Mouse (Mus musculus) embryonic fibroblast, embryonic 13.5 days (primary cell): ENCODE data around the gene Ube2g2. TPM values are rescaled to one million over a fixed set of nuclear protein-coding genes. Genes with fewer than 3 reads are reported as not detected.

Source experiments
- H3K27ac ChIP-seq: 2 replicates; pipeline ENCODE4 v1.5.1; 2012; ENCODE audit warnings: low read length, control low read depth, inconsistent platforms; ENCODE audit not compliant: insufficient read depth
- H3K4me1 ChIP-seq: 2 replicates; pipeline ENCODE4 v1.6.1; 2011; ENCODE audit warnings: low read length; ENCODE audit not compliant: control insufficient read depth, insufficient read depth
- H3K4me3 ChIP-seq: 2 replicates; pipeline ENCODE4 v1.5.1; 2011; ENCODE audit warnings: mild to moderate bottlenecking, control low read depth, low read length; ENCODE audit not compliant: insufficient read depth
- CTCF ChIP-seq: IDR thresholded peaks from 2 replicates; pipeline ENCODE4 v1.5.1; 2011; ENCODE audit warnings: mild to moderate bottlenecking, control low read depth, low read length, moderate library complexity, borderline replicate concordance; ENCODE audit not compliant: insufficient read depth
- POLR2A ChIP-seq: IDR thresholded peaks from 2 replicates; pipeline ENCODE4 v1.6.1; 2011; ENCODE audit warnings: low read depth, mild to moderate bottlenecking, control low read depth, low read length, moderate library complexity
- polyA plus RNA-seq: library from polyadenylated mRNA; stranded (reverse); fragments of >200 nt; gene quantifications from 2 replicates; pipeline ENCODE4 v1.2.4, GENCODE M21; 2011; ENCODE audit warnings: low read depth; ENCODE audit not compliant: missing spikeins, insufficient read length

Ube2g2 gene
- polyA plus RNA-seq, 1 experiment: 62.1 TPM

GRCm38 (mm10) chr10:77605368-77605767, 16.7 kb upstream of the Ube2g2 start:
- TF ChIP-seq CTCF (no peak), POLR2A (no peak; the same call in 1 of the 2 replicates)
- H3K27ac ChIP-seq: peak overlapping the region; percentile 85
- no peak overlapping the region for H3K4me3 ChIP-seq
- H3K4me1 ChIP-seq: no peaks in the 10 kb centered on the region

- Histone ChIP-seq H3K4me3 (peak within 1 kb of the TSS; percentile 62), H3K4me1 (no peaks in the 10 kb centered on the region), H3K27ac (peak within 1 kb of the TSS; percentile 85)
- 0 out of 2 replicates have a peak, but pooled peaks have one; percentile 10 for TF ChIP-seq CTCF
- peak; percentile 90 for TF ChIP-seq POLR2A
These were observed 15.9 kb upstream of the Ube2g2 start, which contains the start of the genes Sumo3 and Gm49325 for GRCm38 (mm10) chr10:77605908-77606826. Sumo3 (plus strand) TSS chr10:77606097. Gm49325 (plus strand) TSS chr10:77606197.

GRCm38 (mm10) chr10:77606855-77607254, 15.2 kb upstream of the Ube2g2 start:
- 0 out of 2 replicates have a peak, but pooled peaks cover 2% of the 10 kb centered on the region for H3K4me1 ChIP-seq
- H3K27ac ChIP-seq: peak overlapping the region; percentile 5; the same call in 1 of the 2 replicates
- TF ChIP-seq CTCF: no peak
- no peak for TF ChIP-seq POLR2A
- peak overlapping the region; percentile 62 for H3K4me3 ChIP-seq

- 0 out of 2 replicates have a peak, but pooled peaks cover 2% of the 10 kb centered on the region for H3K4me1 ChIP-seq
- H3K27ac ChIP-seq: no peak overlapping the region
- no peak for TF ChIP-seq POLR2A
- TF ChIP-seq CTCF: no peak
- H3K4me3 ChIP-seq: peak overlapping the region; percentile 62; the same call in 1 of the 2 replicates
These were observed 14.6 kb upstream of the Ube2g2 start for GRCm38 (mm10) chr10:77607441-77607840.

- H3K4me3 ChIP-seq: no peak overlapping the region
- TF ChIP-seq CTCF (no peak), POLR2A (no peak)
These were observed 13.5 kb upstream of the Ube2g2 start for GRCm38 (mm10) chr10:77608589-77608988.

GRCm38 (mm10) chr10:77610221-77610961, 11.7 kb upstream of the Ube2g2 start:
- Histone ChIP-seq H3K27ac (no peak overlapping the region), H3K4me3 (no peak overlapping the region), H3K4me1 (0 out of 2 replicates have a peak, but pooled peaks cover 2% of the 10 kb centered on the region)
- TF ChIP-seq CTCF: no peak
- TF ChIP-seq POLR2A: no peak

More at GRCm38 (mm10) chr10:77608589-77608988, 13.5 kb upstream of the Ube2g2 start:
- Histone ChIP-seq H3K27ac (no peak overlapping the region), H3K4me1 (0 out of 2 replicates have a peak, but pooled peaks cover 2% of the 10 kb centered on the region)

GRCm38 (mm10) chr10:77613409-77613808, 8.7 kb upstream of the Ube2g2 start:
- Histone ChIP-seq H3K4me3 (no peak overlapping the region), H3K4me1 (0 out of 2 replicates have a peak, but pooled peaks cover 2% of the 10 kb centered on the region), H3K27ac (no peak overlapping the region)
- TF ChIP-seq CTCF (no peak), POLR2A (no peak)

GRCm38 (mm10) chr10:77615647-77616046, 6.4 kb upstream of the Ube2g2 start:
- TF ChIP-seq CTCF (no peak), POLR2A (no peak)
- Histone ChIP-seq H3K4me1 (0 out of 2 replicates have a peak, but pooled peaks cover 2% of the 10 kb centered on the region), H3K4me3 (no peak overlapping the region), H3K27ac (no peak overlapping the region)

- 0 out of 2 replicates have a peak, but pooled peaks cover 2% of the 10 kb centered on the region for H3K4me1 ChIP-seq
- H3K4me3 ChIP-seq: no peak overlapping the region
- TF ChIP-seq POLR2A (no peak), CTCF (no peak)
- no peak overlapping the region for H3K27ac ChIP-seq
These were observed 5.9 kb upstream of the Ube2g2 start for GRCm38 (mm10) chr10:77616166-77616565.
